Mouse (Mus musculus): Measurements from ENCODE around the gene Hunk. TPM values are rescaled to one million over a fixed set of nuclear protein-coding genes. Genes with fewer than 3 reads are reported as not detected.

The Hunk gene
- polyA plus RNA-seq, 1 experiment = 0.40 TPM

DNA sequence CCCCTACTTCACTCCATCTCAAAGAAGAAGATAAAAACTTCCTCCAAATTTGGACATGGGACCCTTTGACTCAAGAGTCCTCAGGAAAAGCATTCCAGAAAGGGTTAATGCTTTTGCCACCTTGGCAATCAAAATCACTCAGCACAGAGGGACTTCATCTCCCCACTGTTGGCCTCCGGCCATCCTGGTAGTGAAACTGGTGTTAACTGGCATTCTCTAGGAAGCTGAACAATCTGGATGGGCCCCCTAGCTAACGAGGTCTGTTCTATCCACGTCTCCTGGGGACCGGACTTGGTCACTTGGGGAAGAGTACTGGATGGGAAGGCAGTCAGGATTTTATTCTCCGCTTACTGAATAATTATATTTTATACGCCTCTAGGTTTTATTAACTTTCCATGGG is 57.2 kb downstream of the Hunk start:
- Histone ChIP-seq H3K4me1 (ENCODE audit: control insufficient read depth, insufficient read depth, insufficient read length) (no peaks in the 10 kb centered on the region), H3K27me3 (ENCODE audit: control insufficient read depth, insufficient read depth, low read length) (no peaks in the 10 kb centered on the region), H3K27ac (ENCODE audit: insufficient read depth, low read length) (no peak overlapping the region), H3K4me3 (ENCODE audit: extremely low read depth, insufficient read depth, insufficient read length) (no peak overlapping the region), H3K36me3 (ENCODE audit: control insufficient read depth, insufficient read depth, low read length) (no peaks in the 10 kb centered on the region)
- DNase-seq (ENCODE audit: low read depth in 1 of 2, low spot score in 2 of 2) = no peak
- TF ChIP-seq POLR2A (IDR thresholded peaks at IDR 0.05; ENCODE audit: low read depth, low read length) = no peak
- TF ChIP-seq CTCF (IDR thresholded peaks at IDR 0.05; ENCODE audit: extremely low read depth, insufficient read depth, insufficient read length, insufficient replicate concordance) = no peak
- WGBS = 85% methylated on average over 6 of the region's 6 CpGs

DNA sequence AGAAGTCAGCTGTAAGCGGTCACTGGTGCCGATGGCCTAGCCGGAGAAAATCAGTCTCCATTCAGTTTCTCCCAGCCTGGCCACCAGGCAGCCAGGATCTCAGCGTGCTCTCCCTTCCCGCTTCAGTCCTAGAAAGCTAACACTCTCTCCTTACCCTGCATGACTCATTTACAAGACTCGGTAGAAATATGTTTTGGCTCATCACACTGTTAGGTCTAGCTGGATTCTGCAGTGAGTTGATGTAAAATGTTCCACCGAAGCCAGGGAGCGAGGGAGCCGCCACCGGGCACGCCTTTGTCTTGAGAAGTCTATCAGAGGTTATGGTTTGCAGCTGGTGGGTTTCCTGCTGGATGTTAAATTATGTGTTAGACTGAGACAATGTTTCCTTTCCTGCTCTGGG is 67.4 kb downstream of the Hunk start:
- no peak for TF ChIP-seq CTCF (IDR thresholded peaks at IDR 0.05; ENCODE audit: extremely low read depth, insufficient read depth, insufficient read length, insufficient replicate concordance)
- no peak for DNase-seq (ENCODE audit: low read depth in 1 of 2, low spot score in 2 of 2)

DNA sequence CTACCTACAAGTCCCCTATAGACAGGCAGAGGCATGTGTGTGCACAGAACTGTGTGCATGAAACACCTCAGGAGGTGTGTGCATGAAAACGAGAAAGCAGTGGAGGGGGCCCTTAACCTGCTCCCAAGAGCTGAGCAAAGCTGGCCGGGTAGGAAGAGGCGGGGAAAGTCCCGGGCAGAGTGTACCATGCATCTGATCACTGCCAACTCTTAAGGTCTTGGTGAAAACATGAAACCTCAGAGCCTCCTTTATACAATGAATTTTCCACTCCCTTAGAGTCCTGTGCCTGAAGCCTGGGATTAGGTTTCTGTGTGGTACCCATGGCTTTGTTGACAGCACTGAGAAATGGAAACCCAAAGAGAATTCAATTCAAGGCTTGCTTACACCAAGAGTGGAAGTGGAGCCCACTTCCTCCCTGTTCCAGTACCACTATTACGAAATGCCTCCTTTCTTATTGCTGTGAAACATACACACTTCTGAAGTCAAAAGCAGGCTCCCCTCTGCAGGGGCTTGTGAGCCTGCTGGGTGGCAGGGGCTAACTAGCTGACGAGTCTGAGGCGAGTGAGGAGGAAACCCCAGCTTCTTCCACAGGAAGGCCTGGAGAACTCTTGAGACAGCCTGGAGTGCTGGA is 70.8 kb downstream of the Hunk start:
- TF ChIP-seq POLR2A (IDR thresholded peaks at IDR 0.05; ENCODE audit: low read depth, low read length) (no peak), CTCF (IDR thresholded peaks at IDR 0.05; ENCODE audit: extremely low read depth, insufficient read depth, insufficient read length, insufficient replicate concordance) (no peak)
- WGBS = 52% methylated on average over 7 of the region's 7 CpGs

More for the DNA sequence above, 67.4 kb downstream of the Hunk start:
- H3K4me3 ChIP-seq (ENCODE audit: extremely low read depth, insufficient read depth, insufficient read length) = no peak overlapping the region
- H3K27ac ChIP-seq (ENCODE audit: insufficient read depth, low read length) = no peak overlapping the region
- H3K27me3 ChIP-seq (ENCODE audit: control insufficient read depth, insufficient read depth, low read length) = no peaks in the 10 kb centered on the region
- no peaks in the 10 kb centered on the region for H3K4me1 ChIP-seq (ENCODE audit: control insufficient read depth, insufficient read depth, insufficient read length)
- WGBS = 60% methylated on average over 11 of the region's 11 CpGs
- H3K36me3 ChIP-seq (ENCODE audit: control insufficient read depth, insufficient read depth, low read length) = no peaks in the 10 kb centered on the region

DNA sequence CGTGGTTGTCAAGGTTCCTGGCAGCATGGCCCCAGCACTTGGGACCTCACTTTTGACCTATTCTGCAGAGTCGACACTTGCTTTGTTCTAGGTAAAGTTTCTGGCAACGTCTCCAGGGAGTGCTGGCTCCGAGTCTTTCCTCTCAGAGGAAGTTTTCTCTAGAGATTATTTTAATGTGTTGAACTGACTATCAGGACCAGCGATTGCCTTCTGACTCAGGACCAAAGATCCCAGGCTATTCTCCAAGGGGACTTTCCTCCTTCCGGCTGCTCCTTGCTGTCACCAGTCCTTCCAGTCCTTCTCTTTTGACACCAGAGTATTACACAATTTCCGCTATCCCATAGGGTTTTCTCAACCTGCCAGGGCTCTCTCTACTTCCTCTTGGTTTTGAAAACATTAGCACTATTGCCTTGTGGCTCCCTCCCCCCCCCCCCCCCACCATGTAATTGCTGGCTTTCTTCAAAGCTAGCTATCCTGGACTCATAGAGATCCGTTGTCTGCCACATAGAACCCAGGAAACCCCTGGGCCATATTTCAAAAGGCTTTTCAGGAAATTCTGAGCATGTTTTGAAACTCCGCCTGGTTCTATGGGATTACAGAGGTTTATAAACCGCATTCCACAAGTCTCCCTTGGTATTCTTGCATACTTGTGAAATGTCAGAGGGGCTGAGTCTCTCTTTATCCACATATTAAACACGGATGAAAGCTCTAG is 73.2 kb downstream of the Hunk start:
- no peak for DNase-seq (ENCODE audit: low read depth in 1 of 2, low spot score in 2 of 2)
- no peaks in the 10 kb centered on the region for H3K36me3 ChIP-seq (ENCODE audit: control insufficient read depth, insufficient read depth, low read length)
- no peak for TF ChIP-seq CTCF (IDR thresholded peaks at IDR 0.05; ENCODE audit: extremely low read depth, insufficient read depth, insufficient read length, insufficient replicate concordance)
- TF ChIP-seq POLR2A (IDR thresholded peaks at IDR 0.05; ENCODE audit: low read depth, low read length) = no peak
- no peak overlapping the region for H3K4me3 ChIP-seq (ENCODE audit: extremely low read depth, insufficient read depth, insufficient read length)
- no peak overlapping the region for H3K27ac ChIP-seq (ENCODE audit: insufficient read depth, low read length)
- H3K4me1 ChIP-seq (ENCODE audit: control insufficient read depth, insufficient read depth, insufficient read length) = no peaks in the 10 kb centered on the region
- 33% methylated on average over 11 of the region's 11 CpGs for WGBS
- H3K27me3 ChIP-seq (ENCODE audit: control insufficient read depth, insufficient read depth, low read length) = no peaks in the 10 kb centered on the region

More for the DNA sequence above, 70.8 kb downstream of the Hunk start:
- Histone ChIP-seq H3K36me3 (ENCODE audit: control insufficient read depth, insufficient read depth, low read length) (no peaks in the 10 kb centered on the region), H3K4me1 (ENCODE audit: control insufficient read depth, insufficient read depth, insufficient read length) (no peaks in the 10 kb centered on the region), H3K27ac (ENCODE audit: insufficient read depth, low read length) (no peak overlapping the region; the same call in 1 of the 2 replicates), H3K4me3 (ENCODE audit: extremely low read depth, insufficient read depth, insufficient read length) (no peak overlapping the region), H3K27me3 (ENCODE audit: control insufficient read depth, insufficient read depth, low read length) (no peaks in the 10 kb centered on the region)
- DNase-seq (ENCODE audit: low read depth in 1 of 2, low spot score in 2 of 2) = no peak

DNA sequence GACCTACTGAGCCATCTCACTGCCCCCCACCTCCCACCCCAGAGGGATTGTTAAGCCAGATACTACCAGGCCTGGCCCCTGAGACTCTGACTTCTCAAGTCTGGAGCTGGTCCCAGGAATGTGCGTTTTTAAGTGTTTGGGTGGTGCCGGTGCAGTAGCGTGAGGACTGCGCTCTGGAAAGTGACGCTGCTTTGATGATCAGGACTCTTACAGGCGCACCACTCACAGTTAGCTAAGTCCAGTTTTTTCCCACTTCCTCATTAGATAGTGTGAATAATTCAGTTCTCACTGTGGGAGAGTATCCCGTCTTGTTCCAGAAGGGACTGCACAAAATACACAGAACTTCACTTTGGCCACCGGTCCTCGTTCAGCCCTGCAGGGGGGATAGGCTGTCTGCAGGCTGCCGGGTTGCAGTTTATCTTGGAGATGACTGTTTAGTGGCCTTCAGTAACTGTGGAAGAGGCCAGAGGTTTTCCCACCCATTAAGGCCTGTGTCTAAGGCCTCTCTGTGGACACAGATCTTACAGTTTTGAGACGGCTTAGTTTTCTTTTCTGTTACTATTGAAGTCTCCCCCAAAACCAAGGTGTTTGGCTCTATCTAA is 75.6 kb downstream of the Hunk start:
- WGBS = 81% methylated on average over 11 of the region's 11 CpGs
- no peak for DNase-seq (ENCODE audit: low read depth in 1 of 2, low spot score in 2 of 2)

DNA sequence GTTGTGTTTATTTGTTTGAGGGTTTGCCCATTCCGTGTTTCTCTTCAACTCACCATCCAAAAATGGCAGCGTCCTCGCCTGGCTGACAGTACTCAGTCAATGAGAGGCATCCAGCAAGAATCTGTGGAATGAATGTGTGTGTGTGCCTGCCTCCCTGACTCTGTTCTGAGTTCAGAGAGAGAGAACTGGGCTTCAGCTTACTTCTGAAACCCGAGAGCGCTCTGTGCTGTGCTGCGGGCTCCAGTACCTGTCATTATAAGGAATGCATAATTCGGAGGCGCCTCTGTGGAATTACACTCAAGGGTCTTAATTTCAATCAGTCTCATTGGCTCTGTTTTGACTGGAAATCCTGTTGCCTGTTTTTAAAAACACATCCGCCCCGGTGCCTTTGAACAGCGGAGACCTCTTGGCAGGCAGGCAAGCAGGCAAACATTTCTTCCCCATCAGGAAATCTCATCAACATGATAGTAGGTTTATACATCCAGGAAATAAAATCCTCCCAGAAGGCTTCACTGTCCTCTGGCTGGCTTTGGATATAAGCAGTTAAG is 77.0 kb downstream of the Hunk start:
- H3K27ac ChIP-seq (ENCODE audit: insufficient read depth, low read length) = no peak overlapping the region
- H3K4me3 ChIP-seq (ENCODE audit: extremely low read depth, insufficient read depth, insufficient read length) = no peak overlapping the region
- H3K27me3 ChIP-seq (ENCODE audit: control insufficient read depth, insufficient read depth, low read length) = no peaks in the 10 kb centered on the region
- H3K36me3 ChIP-seq (ENCODE audit: control insufficient read depth, insufficient read depth, low read length) = no peaks in the 10 kb centered on the region
- H3K4me1 ChIP-seq (ENCODE audit: control insufficient read depth, insufficient read depth, insufficient read length) = no peaks in the 10 kb centered on the region
- no peak for TF ChIP-seq POLR2A (IDR thresholded peaks at IDR 0.05; ENCODE audit: low read depth, low read length)
- TF ChIP-seq CTCF (IDR thresholded peaks at IDR 0.05; ENCODE audit: extremely low read depth, insufficient read depth, insufficient read length, insufficient replicate concordance) = no peak
- DNase-seq (ENCODE audit: low read depth in 1 of 2, low spot score in 2 of 2) = no peak
- WGBS = 90% methylated on average over 11 of the region's 11 CpGs

More for the DNA sequence above, 75.6 kb downstream of the Hunk start:
- Histone ChIP-seq H3K4me1 (ENCODE audit: control insufficient read depth, insufficient read depth, insufficient read length) (no peaks in the 10 kb centered on the region), H3K36me3 (ENCODE audit: control insufficient read depth, insufficient read depth, low read length) (no peaks in the 10 kb centered on the region), H3K27ac (ENCODE audit: insufficient read depth, low read length) (no peak overlapping the region), H3K4me3 (ENCODE audit: extremely low read depth, insufficient read depth, insufficient read length) (no peak overlapping the region), H3K27me3 (ENCODE audit: control insufficient read depth, insufficient read depth, low read length) (no peaks in the 10 kb centered on the region)
- no peak for TF ChIP-seq POLR2A (IDR thresholded peaks at IDR 0.05; ENCODE audit: low read depth, low read length)
- TF ChIP-seq CTCF (IDR thresholded peaks at IDR 0.05; ENCODE audit: extremely low read depth, insufficient read depth, insufficient read length, insufficient replicate concordance) = no peak
